Comparison of ENCODE assay signal across 17 mouse cellular contexts in the genomic region with DNA sequence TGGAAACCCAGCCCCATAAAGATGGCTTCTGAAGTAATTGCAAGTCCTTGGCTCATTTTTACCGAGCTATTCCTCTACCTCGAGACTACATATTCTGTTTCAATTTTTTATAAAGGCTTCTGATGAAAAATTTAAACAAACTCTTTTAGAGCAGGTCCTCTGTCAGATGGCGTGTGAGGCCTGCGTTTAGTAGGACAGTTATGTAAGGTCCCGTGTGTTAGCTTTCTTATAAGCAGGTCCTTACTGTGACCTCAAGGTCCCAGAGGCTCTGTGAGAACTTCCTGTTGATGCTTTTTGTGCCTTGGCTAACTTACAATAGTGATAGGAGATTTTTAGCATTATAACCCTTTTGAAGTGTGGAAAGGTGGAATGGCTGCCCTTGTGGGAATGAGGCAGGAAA.
DNase-seq lines count a peak whose midpoint lies in the region; ATAC-seq and TF ChIP-seq lines count a peak whose summit lies in the region.
"Had no signal": no experiment of that assay in that cellular context is flagged by ENCODE, and none has a peak within 500 bp of the region (broad histone marks: within the 10 kb centered on the region; RNA-seq: fewer than 3 reads in every experiment).

No protein-coding gene starts in this region.

- no peak overlapping the region for H3K9ac ChIP-seq in hindbrain, embryonic 12.5 days
- no peak overlapping the region for H3K9ac ChIP-seq in neural tube, embryonic 12.5 days
- H3K9ac ChIP-seq: embryonic facial prominence, embryonic 15.5 days; liver, embryonic 12.5 days; lung, embryonic 14.5 days had no signal

- peaks cover 35% of the 10 kb centered on the region for H3K4me1 ChIP-seq in hindbrain, embryonic 12.5 days
- H3K4me1 ChIP-seq in neural tube, embryonic 12.5 days, result peaks cover 39% of the 10 kb centered on the region
- H3K4me1 ChIP-seq: liver, embryonic 12.5 days had no signal

- no peaks in the 10 kb centered on the region for H3K9me3 ChIP-seq in hindbrain, embryonic 12.5 days (replicated peaks)
- no peaks in the 10 kb centered on the region for H3K9me3 ChIP-seq in neural tube, embryonic 12.5 days
- H3K9me3 ChIP-seq: embryonic facial prominence, embryonic 15.5 days; liver, embryonic 12.5 days had no signal

- no peak overlapping the region for H3K4me3 ChIP-seq in layer of hippocampus, adult 2 months
- no peak overlapping the region for H3K4me3 ChIP-seq in hindbrain, embryonic 12.5 days
- no peak overlapping the region for H3K4me3 ChIP-seq in neural tube, embryonic 12.5 days
- H3K4me3 ChIP-seq: embryonic facial prominence, embryonic 15.5 days; heart, adult 2 months; liver, embryonic 12.5 days had no signal

- peak; percentile 44 for DNase-seq in cerebellum, adult 9-11 months
- DNase-seq in cerebellum, adult 8-10 months, result no peak
- no peak for DNase-seq in layer of hippocampus, adult 2 months (ENCODE audit: low spot score in 2 of 2)
- DNase-seq in layer of hippocampus, adult 11-12 months (ENCODE audit: low spot score), result no peak
- DNase-seq in spleen, postnatal 4 days (ENCODE audit: low spot score in 2 of 2), result no peak
- no peak for DNase-seq in lung, postnatal 10 days
- DNase-seq: heart, adult 2 months; layer of hippocampus, postnatal 36 days; lung, embryonic 14.5 days; retina, postnatal 1 day; thymus, postnatal 4 days had no signal

- H3K27me3 ChIP-seq in hindbrain, embryonic 12.5 days, result no peaks in the 10 kb centered on the region
- no peaks in the 10 kb centered on the region for H3K27me3 ChIP-seq in neural tube, embryonic 12.5 days (replicated peaks)
- H3K27me3 ChIP-seq: CH12.LX; embryonic facial prominence, embryonic 15.5 days; liver, embryonic 12.5 days had no signal

- H3K4me2 ChIP-seq in hindbrain, embryonic 12.5 days (replicated peaks), result no peak overlapping the region
- peak overlapping the region; percentile 42 for H3K4me2 ChIP-seq in neural tube, embryonic 12.5 days (replicated peaks)
- H3K4me2 ChIP-seq: liver, embryonic 12.5 days; lung, embryonic 14.5 days had no signal

- peak overlapping the region; percentile 84 for H3K27ac ChIP-seq in layer of hippocampus, adult 2 months
- H3K27ac ChIP-seq in hindbrain, embryonic 12.5 days, result peak overlapping the region; percentile 68
- H3K27ac ChIP-seq in neural tube, embryonic 12.5 days, result peak overlapping the region; percentile 38; the same call in 1 of the 2 replicates
- H3K27ac ChIP-seq: embryonic facial prominence, embryonic 15.5 days; heart, adult 2 months; liver, embryonic 12.5 days had no signal

- ATAC-seq in hindbrain, embryonic 12.5 days (ENCODE audit: low FRiP score), result no peak
- no peak for ATAC-seq in neural tube, embryonic 12.5 days (ENCODE audit: low FRiP score, low read depth)
- ATAC-seq: inflammation-experienced regulatory T-cells, adult 6 months; liver, embryonic 12.5 days had no signal

- H3K36me3 ChIP-seq in hindbrain, embryonic 12.5 days, result no peaks in the 10 kb centered on the region
- no peaks in the 10 kb centered on the region for H3K36me3 ChIP-seq in neural tube, embryonic 12.5 days
- H3K36me3 ChIP-seq: embryonic facial prominence, embryonic 15.5 days; liver, embryonic 12.5 days had no signal

- no peak for TF ChIP-seq CTCF in layer of hippocampus, adult 2 months (conservative IDR thresholded peaks at IDR 0.05)

- WGBS in hindbrain, embryonic 12.5 days, result 77% methylated on average over 5 of the region's 5 CpGs
- 72% methylated on average over 5 of the region's 5 CpGs for WGBS in neural tube, embryonic 12.5 days
